Mouse (Mus musculus) E14TG2a.4 (cell line): ENCODE results near the gene Ostm1.

ENCODE experiments used
- CTCF ChIP-seq: conservative IDR thresholded peaks from 2 replicates; pipeline ENCODE4 v1.5.1; 2014; ENCODE audit warnings: low read length
- NANOG ChIP-seq: IDR thresholded peaks from 2 replicates; pipeline ENCODE4 v1.6.1; 2014; ENCODE audit warnings: borderline replicate concordance, low read length, mixed read lengths

- TF ChIP-seq CTCF (no peak), NANOG (no peak)
Measured at GRCm38 (mm10) chr10:42591993-42592686, 8.5 kb downstream of the Ostm1 start.
